Comparison of ENCODE assay signal across 8 mouse cellular contexts in the genomic region with DNA sequence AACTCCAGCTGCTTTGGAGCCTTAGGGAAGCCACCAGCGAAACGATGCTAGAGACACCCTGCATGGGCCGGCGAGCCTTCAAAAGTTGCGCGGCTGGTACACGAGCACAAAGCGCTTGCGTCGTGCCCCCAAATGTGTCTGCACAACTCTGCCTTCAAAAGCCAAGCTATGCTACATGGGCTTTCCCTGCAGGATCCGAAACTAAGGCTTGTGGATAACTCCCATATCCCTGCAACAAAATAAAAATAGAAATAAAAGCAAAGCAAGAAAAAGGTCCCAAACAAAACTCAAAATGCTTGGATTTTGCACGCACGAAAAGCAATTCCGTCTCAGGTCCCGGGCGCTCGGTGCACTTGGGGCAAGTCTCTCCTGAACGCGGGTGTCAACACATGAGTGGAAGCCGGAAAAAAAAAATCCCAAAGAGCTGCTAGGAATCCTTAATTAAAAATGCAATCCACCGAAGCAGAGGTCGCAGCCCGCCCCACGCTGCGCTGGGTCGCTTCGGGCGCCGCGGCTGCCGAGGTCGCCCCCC. TPM values are rescaled to one million over a fixed set of nuclear protein-coding genes. Genes with fewer than 3 reads are reported as not detected.
A peak's percentile ranks its signal among the peaks of the same experiment; 100 is the strongest.
DNase-seq lines count a peak whose midpoint lies in the region; ATAC-seq and TF ChIP-seq lines count a peak whose summit lies in the region.

No protein-coding gene starts in this region.

- peaks cover 58% of the 10 kb centered on the region for H3K4me1 ChIP-seq in hindbrain, embryonic 15.5 days (replicated peaks)
- peaks cover 8% of the 10 kb centered on the region; the same call in 1 of the 2 replicates for H3K4me1 ChIP-seq in midbrain, postnatal 0 days (ENCODE audit: insufficient read depth, low read length)

- no peaks in the 10 kb centered on the region for H3K9me3 ChIP-seq in hindbrain, embryonic 15.5 days
- no peaks in the 10 kb centered on the region for H3K9me3 ChIP-seq in midbrain, postnatal 0 days (ENCODE audit: low read length)

- H3K4me3 ChIP-seq in layer of hippocampus, adult 2 months, result peak overlapping the region; percentile 54
- peak overlapping the region; percentile 53 for H3K4me3 ChIP-seq in hindbrain, embryonic 15.5 days
- peak overlapping the region; percentile 48 for H3K4me3 ChIP-seq in midbrain, postnatal 0 days (ENCODE audit: low read depth, low read length)

- no peak for DNase-seq in layer of hippocampus, adult 2 months (ENCODE audit: low spot score in 2 of 2)
- no peak for DNase-seq in layer of hippocampus, adult 11-12 months (ENCODE audit: low spot score)
- DNase-seq in brain, embryonic 14.5 days (ENCODE audit: low read depth), result peak; percentile 52
- no peak for DNase-seq in midbrain, postnatal 0 days (ENCODE audit: low spot score)
- no peak for DNase-seq in spleen, postnatal 4 days (ENCODE audit: low spot score in 2 of 2)
- no peak for DNase-seq in cerebellum, adult 18-20 months

- peaks cover 22% of the 10 kb centered on the region for H3K27me3 ChIP-seq in hindbrain, embryonic 15.5 days
- H3K27me3 ChIP-seq in midbrain, postnatal 0 days (ENCODE audit: insufficient read depth, low read length), result peaks cover 47% of the 10 kb centered on the region

- no peak for TF ChIP-seq POLR2A in brain, embryonic 14.5 days (IDR thresholded peaks at IDR 0.05; ENCODE audit: borderline replicate concordance, extremely low read depth, insufficient read depth, insufficient read length, poor library complexity, severe bottlenecking)

- H3K9ac ChIP-seq in hindbrain, embryonic 15.5 days, result peak overlapping the region; percentile 52
- no peak overlapping the region; the same call in 1 of the 2 replicates for H3K9ac ChIP-seq in midbrain, postnatal 0 days (replicated peaks; ENCODE audit: low read length, poor library complexity, severe bottlenecking)

- H3K4me2 ChIP-seq in hindbrain, embryonic 15.5 days, result peak overlapping the region; percentile 93
- H3K4me2 ChIP-seq in midbrain, postnatal 0 days (ENCODE audit: low read depth, low read length, poor library complexity, severe bottlenecking), result peak overlapping the region; percentile 83

- H3K27ac ChIP-seq in layer of hippocampus, adult 2 months, result peak overlapping the region; percentile 73
- H3K27ac ChIP-seq in hindbrain, embryonic 15.5 days (replicated peaks), result peak overlapping the region; percentile 76
- H3K27ac ChIP-seq in midbrain, postnatal 0 days (ENCODE audit: low read depth, low read length), result no peak overlapping the region

- H3K36me3 ChIP-seq in hindbrain, embryonic 15.5 days, result no peaks in the 10 kb centered on the region
- H3K36me3 ChIP-seq in midbrain, postnatal 0 days (ENCODE audit: insufficient read depth, low read length), result no peaks in the 10 kb centered on the region

- TF ChIP-seq CTCF in layer of hippocampus, adult 2 months (conservative IDR thresholded peaks at IDR 0.05), result no peak; the same call in 1 of the 2 replicates
- TF ChIP-seq CTCF in brain, embryonic 14.5 days (IDR thresholded peaks at IDR 0.05; ENCODE audit: borderline replicate concordance, extremely low read depth, insufficient read depth, insufficient read length), result no peak
- TF ChIP-seq CTCF in midbrain, postnatal 0 days (IDR thresholded peaks at IDR 0.05), result no peak

- ATAC-seq in hindbrain, embryonic 15.5 days (ENCODE audit: low FRiP score, low read depth), result no peak
- no peak for ATAC-seq in midbrain, postnatal 0 days (ENCODE audit: low FRiP score)
- ATAC-seq in granulocyte monocyte progenitor cell, adult 5-6 weeks (replicated peaks; ENCODE audit: poor library complexity, severe bottlenecking), result no peak

- 0% methylated on average over 28 of the region's 32 CpGs for WGBS in hindbrain, embryonic 15.5 days
- under 1% methylated on average over 29 of the region's 32 CpGs for WGBS in midbrain, postnatal 0 days

RNA-seq across cellular contexts. Expression of a gene that starts 0.5 kb away (rescaled TPM):
- total RNA-seq in layer of hippocampus, adult 2 months (2021), result 1 to 10 TPM; 2.1 to 2.3 TPM
- polyA plus RNA-seq in brain, embryonic 14.5 days (2012; rRNA removed), result 4.9 and 6.1 TPM in 2 replicates
- polyA plus RNA-seq in hindbrain, embryonic 15.5 days (2015; fragmentation: Nextera tagmentation; extraction: Ambion mirVana), result 2.5 and 2.6 TPM in 2 replicates
- total RNA-seq in midbrain, postnatal 0 days (2014; rRNA removed), result 10.4 and 12.7 TPM in 2 replicates
- polyA plus RNA-seq in midbrain, postnatal 0 days (2015; fragmentation: Nextera tagmentation; extraction: Ambion mirVana), result 0.97 and 1.2 TPM in 2 replicates
- 0.56 and 1.4 TPM in 2 replicates for total RNA-seq in granulocyte monocyte progenitor cell, adult 5-6 weeks (2014; fragmentation: Nextera tagmentation)
- total RNA-seq in granulocyte monocyte progenitor cell, adult 5-6 weeks (2017), result 1.3 and 1.7 TPM in 2 replicates
